ENCODE assay signal across 15 mouse cellular contexts in the genomic region with DNA sequence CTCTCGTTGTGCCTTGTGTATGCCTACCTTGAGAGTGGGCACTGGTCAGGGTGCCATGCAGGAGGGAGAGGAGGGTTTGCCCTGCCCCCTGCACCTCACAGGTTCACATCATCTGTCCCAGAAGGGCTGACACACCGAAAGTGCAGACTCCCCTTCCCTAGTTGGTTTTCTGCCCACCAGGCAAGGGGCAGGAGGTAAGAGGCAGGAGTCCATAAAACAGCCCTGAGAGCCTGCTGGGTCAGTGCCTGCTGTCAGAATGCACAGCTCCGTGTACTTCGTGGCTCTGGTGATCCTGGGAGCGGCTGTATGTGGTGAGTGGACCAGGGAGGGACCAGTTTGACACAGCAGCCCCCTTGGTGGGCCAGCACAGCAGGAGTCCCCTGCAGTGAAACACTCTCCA. TPM values are rescaled to one million over a fixed set of nuclear protein-coding genes. Genes with fewer than 3 reads are reported as not detected.
DNase-seq lines count a peak whose midpoint lies in the region; ATAC-seq lines count a peak whose summit lies in the region.
"Had no signal": no experiment of that assay in that cellular context is flagged by ENCODE, and none has a peak within 500 bp of the region (broad histone marks: within the 10 kb centered on the region; RNA-seq: fewer than 3 reads in every experiment).

Gene Cfd, plus strand, starts transcription at position 184 of the 400 bp plus-strand sequence.

- H3K4me1 ChIP-seq in limb, embryonic 12.5 days (replicated peaks): no peaks in the 10 kb centered on the region
- H3K4me1 ChIP-seq in limb, embryonic 10.5 days: peaks cover 8% of the 10 kb centered on the region; the same call in 1 of the 2 replicates
- H3K4me1 ChIP-seq: stomach, embryonic 15.5 days had no signal

- H3K27me3 ChIP-seq in limb, embryonic 12.5 days: no peaks in the 10 kb centered on the region; the same call in 1 of the 2 replicates
- H3K27me3 ChIP-seq in limb, embryonic 10.5 days (ENCODE audit: low read depth, poor library complexity, severe bottlenecking): no peaks in the 10 kb centered on the region

- H3K9me3 ChIP-seq in limb, embryonic 12.5 days: no peaks in the 10 kb centered on the region
- no peaks in the 10 kb centered on the region for H3K9me3 ChIP-seq in limb, embryonic 10.5 days (replicated peaks)
- H3K9me3 ChIP-seq: stomach, embryonic 15.5 days had no signal

- WGBS in limb, embryonic 12.5 days: 35% methylated on average over 5 of the region's 5 CpGs
- 37% methylated on average over 5 of the region's 5 CpGs for WGBS in limb, embryonic 10.5 days

- no peak within 1 kb of the TSS for H3K4me3 ChIP-seq in limb, embryonic 12.5 days (replicated peaks)
- H3K4me3 ChIP-seq in limb, embryonic 10.5 days: no peak within 1 kb of the TSS
- H3K4me3 ChIP-seq: stomach, embryonic 15.5 days had no signal

- no peak within 1 kb of the TSS for H3K27ac ChIP-seq in limb, embryonic 12.5 days
- H3K27ac ChIP-seq in limb, embryonic 10.5 days: no peak within 1 kb of the TSS; the same call in 1 of the 2 replicates
- H3K27ac ChIP-seq: stomach, embryonic 15.5 days had no signal

- no peak for DNase-seq in adrenal gland, adult 18-20 months (ENCODE audit: low spot score in 2 of 2)
- DNase-seq in adrenal gland, adult (ENCODE audit: inconsistent age in 2 of 2, low spot score in 1 of 2): no peak
- DNase-seq in limb, embryonic 10.5 days (ENCODE audit: low spot score): no peak
- no peak for DNase-seq in adrenal gland, postnatal 25 days
- no peak for DNase-seq in gastrocnemius, postnatal 25 days
- DNase-seq in B cell, adult 2 months: no peak
- no peak for DNase-seq in cerebellum, adult 8-10 months
- DNase-seq: forebrain, postnatal 0 days; kidney, adult 18-20 months had no signal

- no peak for ATAC-seq in limb, embryonic 12.5 days (ENCODE audit: insufficient number of reproducible peaks, insufficient read depth, low FRiP score, low TSS enrichment, low read depth)
- ATAC-seq: forebrain, postnatal 0 days; lung, postnatal 0 days had no signal

- no peak within 1 kb of the TSS for H3K4me2 ChIP-seq in limb, embryonic 12.5 days
- H3K4me2 ChIP-seq: midbrain, embryonic 11.5 days; stomach, embryonic 15.5 days had no signal

- H3K9ac ChIP-seq in limb, embryonic 12.5 days (replicated peaks): 0 out of 2 replicates have a peak within 1 kb of the TSS, but pooled peaks have one; percentile 23
- H3K9ac ChIP-seq: forebrain, postnatal 0 days; stomach, embryonic 15.5 days had no signal

- H3K36me3 ChIP-seq in limb, embryonic 12.5 days: peaks cover 17% of the 10 kb centered on the region
- peaks cover 14% of the 10 kb centered on the region for H3K36me3 ChIP-seq in limb, embryonic 10.5 days

RNA-seq across cellular contexts. Expression of gene Cfd, which starts in this region (rescaled TPM):
- 1,000 to 10,000 TPM; 1,757 to 2,495 TPM for total RNA-seq in adrenal gland, adult 18-20 months (2021)
- not detected in 2 replicates for polyA plus RNA-seq in limb, embryonic 12.5 days (2016; fragmentation: Nextera tagmentation; extraction: Ambion mirVana)
- polyA plus RNA-seq in limb, embryonic 10.5 days (2016; fragmentation: Nextera tagmentation; extraction: Ambion mirVana): not detected in 2 replicates
- 420 and 469 TPM in 2 replicates for total RNA-seq in adrenal gland, postnatal 25 days (2021)
- 100 to 1,000 TPM in 1 of 2 experiments, 10 to 100 TPM in 1; 12.5 to 381 TPM for total RNA-seq in gastrocnemius, postnatal 25 days (2021)
- total RNA-seq: forebrain, postnatal 0 days; layer of hippocampus, adult 18-20 months had no signal
- polyA plus RNA-seq: forebrain, postnatal 0 days; heart, postnatal 0 days; lung, postnatal 0 days; midbrain, embryonic 11.5 days; stomach, embryonic 15.5 days had no signal
